In the genomic region with DNA sequence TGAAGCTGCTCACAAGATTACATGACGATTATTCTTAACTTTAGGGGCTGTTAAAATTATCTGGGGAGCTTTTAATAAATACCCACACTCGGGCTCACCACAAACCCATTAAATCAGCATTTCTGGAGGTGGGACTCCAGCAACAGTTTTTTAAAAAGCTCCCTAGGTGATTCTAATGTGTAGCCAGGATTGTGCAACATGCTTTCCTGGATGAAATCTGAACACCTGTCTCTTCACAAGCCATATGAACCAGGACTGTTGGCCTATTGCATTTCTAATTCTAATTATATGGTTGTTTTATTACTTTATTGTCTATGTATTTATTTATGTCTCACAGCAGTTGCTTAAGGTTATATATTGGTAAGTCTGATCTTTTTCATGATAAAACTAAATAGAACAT, we compare ENCODE assay signal across 19 mouse cellular contexts.
DNase-seq lines count a peak whose midpoint lies in the region; ATAC-seq and TF ChIP-seq lines count a peak whose summit lies in the region.
"Had no signal": no experiment of that assay in that cellular context is flagged by ENCODE, and none has a peak within 500 bp of the region (broad histone marks: within the 10 kb centered on the region; RNA-seq: fewer than 3 reads in every experiment).

No protein-coding gene starts in this region.

- H3K27ac ChIP-seq in heart, embryonic 14.5 days (replicated peaks in 1 of 2; ENCODE audit: control insufficient read depth in 1 of 2, insufficient read depth in 1 of 2, low read depth in 2 of 2, low read length in 2 of 2): no peak overlapping the region
- H3K27ac ChIP-seq in heart, embryonic 10.5 days: no peak overlapping the region
- H3K27ac ChIP-seq in MEL (ENCODE audit: control insufficient read depth, low read depth, low read length) (no peak overlapping the region), macrophage (peak overlapping the region; percentile 38)
- H3K27ac ChIP-seq in liver, embryonic 13.5 days: peak overlapping the region; percentile 47; the same call in 1 of the 2 replicates
- no peak overlapping the region for H3K27ac ChIP-seq in neural tube, embryonic 15.5 days (replicated peaks)
- H3K27ac ChIP-seq in forebrain, embryonic 12.5 days: no peak overlapping the region
- H3K27ac ChIP-seq: midbrain, embryonic 12.5 days had no signal

- no peaks in the 10 kb centered on the region for H3K79me2 ChIP-seq in MEL (ENCODE audit: control insufficient read depth, insufficient read depth, low read length, poor library complexity)
- no peaks in the 10 kb centered on the region for H3K79me2 ChIP-seq in macrophage (ENCODE audit: inconsistent target)

- 63% methylated on average over 2 of the region's 2 CpGs for WGBS in heart, embryonic 14.5 days
- 67% methylated on average over 2 of the region's 2 CpGs for WGBS in heart, embryonic 10.5 days
- WGBS in liver, embryonic 13.5 days (ENCODE audit: insufficient replicate concordance): 18% methylated on average over 2 of the region's 2 CpGs
- WGBS in macrophage (ENCODE audit: missing documents): 48% methylated on average over 2 of the region's 2 CpGs
- 54% methylated on average over 2 of the region's 2 CpGs for WGBS in neural tube, embryonic 15.5 days
- WGBS in forebrain, embryonic 12.5 days: 85% methylated on average over 2 of the region's 2 CpGs

- H3K36me3 ChIP-seq in heart, embryonic 14.5 days (ENCODE audit: control insufficient read depth, insufficient read depth, low read length): no peaks in the 10 kb centered on the region
- no peaks in the 10 kb centered on the region for H3K36me3 ChIP-seq in heart, embryonic 10.5 days
- peaks cover 0 to 2% of the 10 kb centered on the region in 2 experiments; a peak in 1 of 4 replicates for H3K36me3 ChIP-seq in MEL (ENCODE audit: control insufficient read depth in 1 of 2, insufficient read depth in 2 of 2, low read length in 2 of 2)
- H3K36me3 ChIP-seq in liver, embryonic 13.5 days: no peaks in the 10 kb centered on the region
- no peaks in the 10 kb centered on the region for H3K36me3 ChIP-seq in macrophage (ENCODE audit: inconsistent target)
- no peaks in the 10 kb centered on the region for H3K36me3 ChIP-seq in neural tube, embryonic 15.5 days
- H3K36me3 ChIP-seq in forebrain, embryonic 12.5 days (replicated peaks): no peaks in the 10 kb centered on the region
- H3K36me3 ChIP-seq: heart, embryonic 15.5 days; kidney, embryonic 15.5 days; midbrain, embryonic 12.5 days had no signal

- peak overlapping the region; percentile 59; the same call in 1 of the 2 replicates for H3K4me2 ChIP-seq in heart, embryonic 14.5 days (ENCODE audit: low read length)
- peak overlapping the region; percentile 21; the same call in 1 of the 2 replicates for H3K4me2 ChIP-seq in liver, embryonic 13.5 days
- no peak overlapping the region for H3K4me2 ChIP-seq in neural tube, embryonic 15.5 days
- no peak overlapping the region for H3K4me2 ChIP-seq in forebrain, embryonic 12.5 days
- H3K4me2 ChIP-seq: midbrain, embryonic 12.5 days had no signal

- TF ChIP-seq RAD21 in MEL (IDR thresholded peaks at IDR 0.05; ENCODE audit: low read depth, low read length): no peak

- no peak for TF ChIP-seq EP300 in MEL (IDR thresholded peaks at IDR 0.05; ENCODE audit: low read depth in 1 of 2, low read length in 2 of 2)

- peaks cover 6 to 9% of the 10 kb centered on the region in 2 experiments for H3K4me1 ChIP-seq in heart, embryonic 14.5 days (ENCODE audit: control insufficient read depth in 2 of 2, insufficient read depth in 2 of 2, low read length in 2 of 2)
- peaks cover 16% of the 10 kb centered on the region; the same call in 1 of the 2 replicates for H3K4me1 ChIP-seq in heart, embryonic 10.5 days
- peaks cover 0 to 7% of the 10 kb centered on the region in 2 experiments; a peak in 2 of 4 replicates for H3K4me1 ChIP-seq in MEL (ENCODE audit: control insufficient read depth in 1 of 2, insufficient read depth in 2 of 2, low read length in 2 of 2)
- H3K4me1 ChIP-seq in liver, embryonic 13.5 days (replicated peaks): peaks cover 34% of the 10 kb centered on the region
- peaks cover 7% of the 10 kb centered on the region for H3K4me1 ChIP-seq in neural tube, embryonic 15.5 days
- H3K4me1 ChIP-seq in forebrain, embryonic 12.5 days: no peaks in the 10 kb centered on the region
- H3K4me1 ChIP-seq: midbrain, embryonic 12.5 days had no signal

- H3K27me3 ChIP-seq in heart, embryonic 14.5 days (ENCODE audit: control insufficient read depth, insufficient read depth, low read length): no peaks in the 10 kb centered on the region
- no peaks in the 10 kb centered on the region for H3K27me3 ChIP-seq in heart, embryonic 10.5 days (ENCODE audit: insufficient read depth, poor library complexity, severe bottlenecking)
- H3K27me3 ChIP-seq in MEL (ENCODE audit: control insufficient read depth in 1 of 2, insufficient read depth in 2 of 2, low read length in 2 of 2): no peaks in the 10 kb centered on the region
- no peaks in the 10 kb centered on the region for H3K27me3 ChIP-seq in liver, embryonic 13.5 days
- no peaks in the 10 kb centered on the region for H3K27me3 ChIP-seq in neural tube, embryonic 15.5 days (replicated peaks)
- H3K27me3 ChIP-seq in forebrain, embryonic 12.5 days: no peaks in the 10 kb centered on the region
- H3K27me3 ChIP-seq: heart, embryonic 15.5 days; kidney, embryonic 15.5 days; megakaryocyte, embryonic 14.5 days; midbrain, embryonic 12.5 days had no signal

- no peak for TF ChIP-seq CTCF in MEL (IDR thresholded peaks at IDR 0.05 in 2 of 3, conservative IDR thresholded peaks at IDR 0.05 in 1 of 3; ENCODE audit: control insufficient read depth in 1 of 3, insufficient read depth in 1 of 3, low read depth in 2 of 3, low read length in 3 of 3, poor library complexity in 1 of 3, severe bottlenecking in 1 of 3)

- no peak for TF ChIP-seq POLR2A in MEL (IDR thresholded peaks at IDR 0.05; ENCODE audit: control insufficient read depth in 1 of 2, insufficient read depth in 1 of 2, low read depth in 1 of 2, low read length in 2 of 2, poor library complexity in 1 of 2)

- DNase-seq in heart, embryonic 10.5 days (ENCODE audit: low spot score): no peak
- no peak for DNase-seq in MEL (ENCODE audit: low read depth, low spot score)
- no peak for DNase-seq in liver, embryonic 13.5 days
- no peak for DNase-seq in kidney, postnatal 10 days
- DNase-seq: cerebellum, adult 18-20 months; cerebellum, postnatal 14 days; forebrain, postnatal 0 days; left cerebral cortex, postnatal 4 days; right cerebral cortex, postnatal 4 days had no signal

- no peak overlapping the region for H3K4me3 ChIP-seq in heart, embryonic 14.5 days (ENCODE audit: control insufficient read depth in 1 of 2, insufficient read depth in 1 of 2, low read depth in 1 of 2, low read length in 2 of 2)
- H3K4me3 ChIP-seq in heart, embryonic 10.5 days: no peak overlapping the region
- 0 out of 4 replicates have a peak overlapping the region, but pooled peaks of 1 of the 2 experiments have one; percentile 19 for H3K4me3 ChIP-seq in MEL (ENCODE audit: control insufficient read depth in 1 of 2, insufficient read depth in 1 of 2, low read depth in 2 of 2, low read length in 2 of 2)
- no peak overlapping the region for H3K4me3 ChIP-seq in liver, embryonic 13.5 days (replicated peaks)
- H3K4me3 ChIP-seq in macrophage (ENCODE audit: inconsistent target): no peak overlapping the region
- H3K4me3 ChIP-seq in neural tube, embryonic 15.5 days (replicated peaks): no peak overlapping the region
- H3K4me3 ChIP-seq in forebrain, embryonic 12.5 days (replicated peaks): no peak overlapping the region
- H3K4me3 ChIP-seq: midbrain, embryonic 12.5 days had no signal

- ATAC-seq in heart, embryonic 14.5 days (ENCODE audit: insufficient number of reproducible peaks, insufficient read depth, low FRiP score, low read depth): no peak
- ATAC-seq in liver, embryonic 13.5 days (ENCODE audit: low read depth): no peak
- no peak for ATAC-seq in neural tube, embryonic 15.5 days (ENCODE audit: low FRiP score)
- no peak for ATAC-seq in forebrain, embryonic 12.5 days (ENCODE audit: low FRiP score)
- ATAC-seq: forebrain, postnatal 0 days; hindbrain, embryonic 16.5 days had no signal

- no peak overlapping the region for H3K9ac ChIP-seq in heart, embryonic 14.5 days (ENCODE audit: low read length)
- no peak overlapping the region for H3K9ac ChIP-seq in MEL (ENCODE audit: control insufficient read depth, low read depth, low read length, poor library complexity, severe bottlenecking)
- no peak overlapping the region; the same call in 1 of the 2 replicates for H3K9ac ChIP-seq in liver, embryonic 13.5 days
- H3K9ac ChIP-seq in neural tube, embryonic 15.5 days (replicated peaks): no peak overlapping the region
- H3K9ac ChIP-seq in forebrain, embryonic 12.5 days: no peak overlapping the region
- H3K9ac ChIP-seq: forebrain, postnatal 0 days; heart, embryonic 15.5 days; kidney, embryonic 15.5 days; lung, embryonic 14.5 days; midbrain, embryonic 12.5 days had no signal

- no peaks in the 10 kb centered on the region for H3K9me3 ChIP-seq in heart, embryonic 14.5 days (ENCODE audit: control insufficient read depth, low read length)
- no peaks in the 10 kb centered on the region for H3K9me3 ChIP-seq in heart, embryonic 10.5 days
- no peaks in the 10 kb centered on the region for H3K9me3 ChIP-seq in MEL (replicated peaks; ENCODE audit: insufficient read depth, low read length)
- H3K9me3 ChIP-seq in liver, embryonic 13.5 days (replicated peaks): no peaks in the 10 kb centered on the region
- no peaks in the 10 kb centered on the region for H3K9me3 ChIP-seq in neural tube, embryonic 15.5 days (replicated peaks)
- no peaks in the 10 kb centered on the region for H3K9me3 ChIP-seq in forebrain, embryonic 12.5 days
- H3K9me3 ChIP-seq: heart, embryonic 15.5 days; kidney, embryonic 15.5 days; megakaryocyte, embryonic 14.5 days; midbrain, embryonic 12.5 days had no signal

TF ChIP-seq in MEL, 35 proteins besides CTCF, POLR2A, EP300 and RAD21:
- TF ChIP-seq TCF12 (IDR thresholded peaks at IDR 0.05; ENCODE audit: low read depth, low read length) (peak; percentile 34; the same call in 1 of the 2 replicates), MEF2A (IDR thresholded peaks at IDR 0.05; ENCODE audit: extremely low read depth, insufficient replicate concordance, low read depth, low read length, poor library complexity, severe bottlenecking) (no peak), POLR2AphosphoS2 (IDR thresholded peaks at IDR 0.05; ENCODE audit: low read length) (no peak), MAZ (IDR thresholded peaks at IDR 0.05; ENCODE audit: low read depth, low read length) (no peak)

Comparison
In these comparisons a context has a peak if more than half of its experiments do, and no peak if none do; other contexts are left out.
1. H3K27ac ChIP-seq: peak in liver, embryonic 13.5 days (single experiment) and macrophage (single experiment); none in heart, embryonic 14.5 days (0 of 2), heart, embryonic 10.5 days (single experiment), MEL (single experiment), neural tube, embryonic 15.5 days (single experiment) and forebrain, embryonic 12.5 days (single experiment).
2. H3K4me2 ChIP-seq: peak in heart, embryonic 14.5 days (single experiment) and liver, embryonic 13.5 days (single experiment); none in neural tube, embryonic 15.5 days (single experiment) and forebrain, embryonic 12.5 days (single experiment).